Mouse (Mus musculus) forebrain, embryonic 10.5 days (tissue): ENCODE data around the gene Gpr25. TPM values are rescaled to one million over a fixed set of nuclear protein-coding genes. Genes with fewer than 3 reads are reported as not detected.

Experiments
- polyA plus RNA-seq: library from polyadenylated mRNA; unstranded; fragments of >200 nt; fragmentation: Nextera tagmentation; extraction: Ambion mirVana; gene quantifications from 2 replicates; pipeline ENCODE4 v1.2.1, GENCODE M21; 2016

Gene Gpr25
- polyA plus RNA-seq, 1 experiment from 2014 or later: not detected

Other genes starting within 250 kb of the Gpr25 start
- not detected in 2 replicates for gene Ascl5, start 210.1 kb downstream of the Gpr25 start, polyA plus RNA-seq
- gene Cacna1s, start 208.1 kb downstream of the Gpr25 start, polyA plus RNA-seq: 0.20 TPM in 1 of 2 replicates, not detected in the other
- 5.8 and 8.8 TPM in 2 replicates for gene Kif21b, start 129.5 kb downstream of the Gpr25 start, polyA plus RNA-seq
- gene Mroh3, start 48.0 kb downstream of the Gpr25 start, polyA plus RNA-seq: 0.27 and 0.28 TPM in 2 replicates
- gene Inava, start 26.6 kb downstream of the Gpr25 start, polyA plus RNA-seq: 21.2 and 23.2 TPM in 2 replicates
- 11.5 and 12.9 TPM in 2 replicates for gene Camsap2, start 85.2 kb upstream of the Gpr25 start, polyA plus RNA-seq
- gene Ddx59, start 154.4 kb upstream of the Gpr25 start, polyA plus RNA-seq: 18.5 and 20.1 TPM in 2 replicates
- 8.8 and 10.0 TPM in 2 replicates for gene Kif14, start 205.5 kb upstream of the Gpr25 start, polyA plus RNA-seq